Mouse (Mus musculus) CH12.LX (cell line): Measurements from ENCODE around the gene Jarid2. TPM values are rescaled to one million over a fixed set of nuclear protein-coding genes. Genes with fewer than 3 reads are reported as not detected.

Experiments
- DNase-seq: peaks from one replicate; pipeline ENCODE4 v3.0.0-alpha.2; 2013; ENCODE audit errors: extremely low read depth
- H3K27ac ChIP-seq: 2 replicates; pipeline ENCODE4 v1.5.1; 2012; ENCODE audit warnings: low read depth, mild to moderate bottlenecking, control low read depth, moderate library complexity; ENCODE audit not compliant: insufficient read depth
- H3K27me3 ChIP-seq: replicated peaks from 2 replicates; pipeline ENCODE3; 2012; ENCODE audit warnings: inconsistent platforms
- H3K36me3 ChIP-seq, 2 experiments: replicated peaks in 1 of 2; 2 replicates each; pipeline versions ENCODE3 to v1.6.1; 2012; ENCODE audit warnings: inconsistent platforms in 1 of 2, low read length in 1 of 2, mild to moderate bottlenecking in 1 of 2, mixed read lengths in 1 of 2, moderate library complexity in 1 of 2; ENCODE audit not compliant: control insufficient read depth in 1 of 2, insufficient read depth in 1 of 2
- H3K4me1 ChIP-seq, 2 experiments: 2 replicates each; pipeline ENCODE4 v1.6.1; 2012; ENCODE audit warnings: inconsistent platforms in 1 of 2, moderate library complexity in 1 of 2; ENCODE audit not compliant: insufficient read depth in 2 of 2, control insufficient read depth in 1 of 2
- H3K4me2 ChIP-seq: 2 replicates; pipeline ENCODE4 v1.6.1; 2012; ENCODE audit warnings: low read depth, mild to moderate bottlenecking, control low read depth; ENCODE audit not compliant: poor library complexity, insufficient read depth, severe bottlenecking
- H3K4me3 ChIP-seq, 3 experiments: fragments of 150-350 bp in 1 of 3; sonication (generic) in 1 of 3; replicated peaks in 1 of 3; 2 replicates each; pipeline versions ENCODE3 to v1.5.1; 2011 to 2012; ENCODE audit warnings: low read depth in 2 of 3, low read length in 2 of 3, mild to moderate bottlenecking in 2 of 3, moderate library complexity in 2 of 3, control low read depth in 1 of 3, improper control_type of control experiment in 1 of 3, inconsistent platforms in 1 of 3, mixed read lengths in 1 of 3; ENCODE audit not compliant: poor library complexity in 1 of 3
- H3K79me2 ChIP-seq: replicated peaks from 2 replicates; pipeline ENCODE4 v1.6.1; 2012; ENCODE audit warnings: mild to moderate bottlenecking, moderate library complexity; ENCODE audit not compliant: control insufficient read depth, poor library complexity, insufficient read depth, severe bottlenecking; ENCODE audit errors: extremely low read depth
- H3K9ac ChIP-seq: 2 replicates; pipeline ENCODE4 v1.6.1; 2012; ENCODE audit warnings: low read depth, mild to moderate bottlenecking, control low read depth, moderate library complexity; ENCODE audit not compliant: insufficient read depth
- H3K9me3 ChIP-seq: replicated peaks from 2 replicates; pipeline ENCODE3; 2012; ENCODE audit warnings: low read length, inconsistent platforms, mixed read lengths
- BHLHE40 ChIP-seq: IDR thresholded peaks from 2 replicates; pipeline ENCODE4 v1.6.1; 2011; ENCODE audit warnings: mild to moderate bottlenecking, low read depth, low read length, improper control_type of control experiment
- CHD2 ChIP-seq: IDR thresholded peaks from 2 replicates; pipeline ENCODE4 v1.6.1; 2011; ENCODE audit warnings: low read length, improper control_type of control experiment
- CTCF ChIP-seq, 2 experiments: IDR thresholded peaks in 1 of 2; conservative IDR thresholded peaks in 1 of 2; 2 replicates each; pipeline ENCODE4 v1.5.1; 2011 to 2012; ENCODE audit warnings: low read depth in 2 of 2, low read length in 2 of 2, improper control_type of control experiment in 1 of 2, inconsistent platforms in 1 of 2, mild to moderate bottlenecking in 1 of 2, moderate library complexity in 1 of 2
- ELF1 ChIP-seq: IDR thresholded peaks from 2 replicates; pipeline ENCODE4 v1.6.1; 2014; ENCODE audit warnings: low read depth, mild to moderate bottlenecking, inconsistent platforms, low read length, improper control_type of control experiment
- HCFC1 ChIP-seq: IDR thresholded peaks from 2 replicates; pipeline ENCODE4 v1.6.1; 2012; ENCODE audit warnings: low read depth, mild to moderate bottlenecking, inconsistent platforms, low read length, improper control_type of control experiment
- JUN ChIP-seq: IDR thresholded peaks from 2 replicates; pipeline ENCODE4 v1.6.1; 2011; ENCODE audit warnings: low read depth, mild to moderate bottlenecking, low read length, improper control_type of control experiment, moderate library complexity; ENCODE audit not compliant: insufficient read depth
- JUND ChIP-seq: conservative IDR thresholded peaks from 2 replicates; pipeline ENCODE4 v1.6.1; 2011; ENCODE audit warnings: low read depth, low read length, improper control_type of control experiment
- MAFK ChIP-seq: IDR thresholded peaks from 2 replicates; pipeline ENCODE4 v1.6.1; 2011; ENCODE audit warnings: low read length, improper control_type of control experiment; ENCODE audit not compliant: insufficient replicate concordance
- MAX ChIP-seq: IDR thresholded peaks from 2 replicates; pipeline ENCODE4 v1.6.1; 2011; ENCODE audit warnings: low read length, improper control_type of control experiment
- MAZ ChIP-seq: IDR thresholded peaks from 2 replicates; pipeline ENCODE4 v1.6.1; 2012; ENCODE audit warnings: low read depth, mild to moderate bottlenecking, inconsistent platforms, low read length, improper control_type of control experiment, moderate library complexity
- MXI1 ChIP-seq: IDR thresholded peaks from 2 replicates; pipeline ENCODE4 v1.6.1; 2011; ENCODE audit warnings: mild to moderate bottlenecking, low read depth, low read length, improper control_type of control experiment
- NELFE ChIP-seq: IDR thresholded peaks from 2 replicates; pipeline ENCODE4 v1.6.1; 2011; ENCODE audit warnings: low read depth, low read length, improper control_type of control experiment
- PAX5 ChIP-seq: IDR thresholded peaks from 2 replicates; pipeline ENCODE4 v1.6.1; 2012; ENCODE audit warnings: low read length, inconsistent platforms, mixed read lengths
- POLR2AphosphoS2 ChIP-seq: IDR thresholded peaks from 2 replicates; pipeline ENCODE4 v1.6.1; 2011; ENCODE audit warnings: low read depth, low read length, improper control_type of control experiment
- SIN3A ChIP-seq: IDR thresholded peaks from 2 replicates; pipeline ENCODE4 v1.6.1; 2012; ENCODE audit warnings: low read length, improper control_type of control experiment, inconsistent platforms
- UBTF ChIP-seq: IDR thresholded peaks from 2 replicates; pipeline ENCODE4 v1.6.1; 2012; ENCODE audit warnings: low read depth, mild to moderate bottlenecking, inconsistent platforms, low read length, improper control_type of control experiment, moderate library complexity
- USF1 ChIP-seq: IDR thresholded peaks from 2 replicates; pipeline ENCODE4 v1.6.1; 2014; ENCODE audit warnings: low read depth, mild to moderate bottlenecking, inconsistent platforms, low read length, improper control_type of control experiment
- USF2 ChIP-seq: conservative IDR thresholded peaks from 2 replicates; pipeline ENCODE4 v1.6.1; 2011; ENCODE audit warnings: low read depth, low read length, improper control_type of control experiment
- ZKSCAN1 ChIP-seq: IDR thresholded peaks from 2 replicates; pipeline ENCODE4 v1.6.1; 2012; ENCODE audit warnings: low read depth, inconsistent platforms, low read length, improper control_type of control experiment, borderline replicate concordance
- ZMIZ1 ChIP-seq: IDR thresholded peaks from 2 replicates; pipeline ENCODE4 v1.6.1; 2012; ENCODE audit warnings: low read depth, mild to moderate bottlenecking, inconsistent platforms, low read length, improper control_type of control experiment
- ZNF384 ChIP-seq: IDR thresholded peaks from 2 replicates; pipeline ENCODE4 v1.6.1; 2012; ENCODE audit warnings: low read depth, low read length, improper control_type of control experiment, inconsistent platforms
- dilution Hi-C: fragments of 300-500 bp; cut with MboI; formaldehyde crosslinking; loops from 2 replicates; pipeline ENCODE4 v1.14.3; 2020; ENCODE audit warnings: low sequenced_read_pairs; ENCODE audit not compliant: extremely low pct_unique_long_range_greater_than_20kb, extremely low pct_ligation_motif_present
- in situ Hi-C: fragments of 300-500 bp; cut with MboI; formaldehyde crosslinking; loops from 3 replicates; pipeline ENCODE4 v1.14.3; 2019; ENCODE audit warnings: low sequenced_read_pairs, low pct_ligation_motif_present, low pct_unique_long_range_greater_than_20kb, mixed read lengths
- polyA plus RNA-seq: library from polyadenylated mRNA; unstranded; fragments of >175 nt; gene quantifications from 2 replicates; pipeline ENCODE4 v1.2.1, GENCODE M21; 2012; ENCODE audit warnings: low read depth; ENCODE audit not compliant: insufficient read length
- total RNA-seq, 2 experiments: library from RNA; depleted of rRNA; stranded (reverse); fragments of 300-350 nt in 1 of 2; fragments of >200 nt in 1 of 2; gene quantifications; 2 replicates each; pipeline ENCODE4 v1.2.3; 2012 to 2014

Gene Jarid2
- total and polyA plus RNA-seq, 3 experiments, result 4.5 to 10.9 (median 7.8) TPM

GRCm38 (mm10) chr13:44904271-44904670 lies 175.0 kb downstream of the Jarid2 start:
- peaks cover 5 to 21% of the 10 kb centered on the region in 2 experiments; a peak in 3 of 4 replicates for H3K4me1 ChIP-seq
- DNase-seq, result no peak
- H3K4me3 ChIP-seq, result no peak overlapping the region
- in situ Hi-C loops (no loop called here), dilution Hi-C loops (no loop called here)
- no peaks in the 10 kb centered on the region for H3K27me3 ChIP-seq
- TF ChIP-seq JUN (no peak), ZKSCAN1 (no peak), POLR2AphosphoS2 (no peak), ZMIZ1 (no peak), JUND (no peak), MXI1 (no peak), MAX (no peak), ELF1 (no peak), ZNF384 (no peak), HCFC1 (no peak), USF1 (no peak), MAZ (no peak), PAX5 (no peak), CTCF (conservative IDR thresholded peaks at IDR 0.05 in 1 of 2, IDR thresholded peaks at IDR 0.05 in 1 of 2; ENCODE audit: low read depth in 2 of 2, low read length in 2 of 2) (no peak), CHD2 (no peak), USF2 (no peak), MAFK (no peak)
- H3K9me3 ChIP-seq, result no peaks in the 10 kb centered on the region
- no peak overlapping the region for H3K9ac ChIP-seq
- peaks cover 28 to 81% of the 10 kb centered on the region in 2 experiments for H3K36me3 ChIP-seq
- no peaks in the 10 kb centered on the region for H3K79me2 ChIP-seq
- no peak overlapping the region for H3K27ac ChIP-seq
- H3K4me2 ChIP-seq, result no peak overlapping the region

GRCm38 (mm10) chr13:44906141-44906540 lies 176.9 kb downstream of the Jarid2 start:
- Histone ChIP-seq H3K36me3 (peaks cover 35 to 88% of the 10 kb centered on the region in 2 experiments), H3K4me1 (peaks cover 5 to 21% of the 10 kb centered on the region in 2 experiments; a peak in 3 of 4 replicates), H3K9me3 (no peaks in the 10 kb centered on the region), H3K27me3 (no peaks in the 10 kb centered on the region), H3K27ac (no peak overlapping the region), H3K9ac (no peak overlapping the region), H3K4me3 (no peak overlapping the region), H3K79me2 (no peaks in the 10 kb centered on the region), H3K4me2 (no peak overlapping the region)
- TF ChIP-seq BHLHE40, result no peak
- TF ChIP-seq SIN3A, result no peak
- TF ChIP-seq ELF1, result no peak
- TF ChIP-seq JUN, result no peak
- TF ChIP-seq UBTF, result no peak
- TF ChIP-seq NELFE, result no peak
- no peak for DNase-seq
- in situ Hi-C loops, result no loop called here
- dilution Hi-C loops, result no loop called here
